Mouse (Mus musculus) liver, embryonic 14.5 days (tissue): Measurements from ENCODE around the gene Noc4l. TPM values are rescaled to one million over a fixed set of nuclear protein-coding genes. Genes with fewer than 3 reads are reported as not detected.

Experiments
- ATAC-seq: fragments of 200-750 bp; cut with Nextera tagmentation; 2 replicates; pipeline ENCODE4 v1.8.0; 2017; ENCODE audit warnings: moderate number of reproducible peaks, mild to moderate bottlenecking, moderate library complexity; ENCODE audit not compliant: insufficient read depth
- DNase-seq, 3 experiments: peaks; one replicate each; pipeline ENCODE4 v3.0.0-alpha.2; 2012 to 2013; ENCODE audit warnings: low read depth in 3 of 3, low spot score in 3 of 3
- H3K27ac ChIP-seq: fragments of 300-500 bp; sonication (generic); 2 replicates; pipeline ENCODE4 v1.5.1; 2014; ENCODE audit warnings: moderate library complexity, mild to moderate bottlenecking, control low read depth, inconsistent platforms
- H3K27me3 ChIP-seq: fragments of 300-500 bp; sonication (generic); 2 replicates; pipeline ENCODE4 v1.6.1; 2014; ENCODE audit warnings: mild to moderate bottlenecking, low read length, moderate library complexity; ENCODE audit not compliant: control insufficient read depth, insufficient read depth
- H3K36me3 ChIP-seq: fragments of 300-500 bp; sonication (generic); replicated peaks from 2 replicates; pipeline ENCODE4 v1.6.1; 2014; ENCODE audit warnings: low read depth; ENCODE audit not compliant: control insufficient read depth, insufficient read depth
- H3K4me1 ChIP-seq, 2 experiments: fragments of 200-500 bp in 1 of 2; fragments of 300-500 bp in 1 of 2; sonication (generic) in 1 of 2; replicated peaks; 2 replicates each; pipeline ENCODE4 v1.6.1; 2012 to 2014; ENCODE audit warnings: antibody characterized with exemption in 1 of 2, inconsistent platforms in 1 of 2, low read length in 1 of 2; ENCODE audit not compliant: control insufficient read depth in 2 of 2, insufficient read depth in 2 of 2
- H3K4me2 ChIP-seq: fragments of 300-500 bp; sonication (generic); 2 replicates; pipeline ENCODE4 v1.6.1; 2014; ENCODE audit warnings: low read depth, mild to moderate bottlenecking, control low read depth, moderate library complexity
- H3K4me3 ChIP-seq, 2 experiments: fragments of 200-500 bp in 1 of 2; fragments of 300-500 bp in 1 of 2; sonication (generic) in 1 of 2; 2 replicates each; pipeline ENCODE4 v1.5.1; 2012 to 2014; ENCODE audit warnings: low read depth in 2 of 2, low read length in 2 of 2, mild to moderate bottlenecking in 2 of 2, control low read depth in 1 of 2, inconsistent platforms in 1 of 2, moderate library complexity in 1 of 2; ENCODE audit not compliant: insufficient read depth in 1 of 2
- H3K9ac ChIP-seq: fragments of 300-500 bp; sonication (generic); replicated peaks from 2 replicates; pipeline ENCODE4 v1.6.1; 2014; ENCODE audit warnings: mild to moderate bottlenecking, control low read depth, moderate library complexity
- H3K9me3 ChIP-seq: fragments of 300-500 bp; sonication (generic); 2 replicates; pipeline ENCODE4 v1.6.1; 2016; ENCODE audit warnings: low read length, mixed read lengths; ENCODE audit not compliant: control insufficient read depth
- CTCF ChIP-seq: IDR thresholded peaks from 2 replicates; pipeline ENCODE4 v1.5.1; 2016; ENCODE audit warnings: antibody characterized with exemption, low read depth, control low read depth
- EP300 ChIP-seq: IDR thresholded peaks from 2 replicates; pipeline ENCODE4 v1.6.1; 2016; ENCODE audit warnings: antibody characterized with exemption, low read depth
- WGBS: fragments of 180-500 bp; shearing (Covaris S2); extraction: QIAGEN DNeasy Blood & Tissue Kit; methylation state at CpG from one replicate; pipeline ENCODE4 v1.1.7; 2014; ENCODE audit not compliant: insufficient replicate concordance; 5-methylcytosine and 5-hydroxymethylcytosine counted together
- polyA plus RNA-seq, 2 experiments: library from polyadenylated mRNA; depleted of rRNA in 1 of 2; stranded (reverse) in 1 of 2; unstranded in 1 of 2; fragments of >200 nt; fragmentation: Nextera tagmentation in 1 of 2; extraction: Ambion mirVana in 1 of 2; gene quantifications; 2 replicates each; pipeline versions ENCODE4 v1.2.1 to v1.2.3; 2012 to 2014

Gene Noc4l
- polyA plus RNA-seq, 2 experiments: 36.9 to 56.0 TPM

DNA sequence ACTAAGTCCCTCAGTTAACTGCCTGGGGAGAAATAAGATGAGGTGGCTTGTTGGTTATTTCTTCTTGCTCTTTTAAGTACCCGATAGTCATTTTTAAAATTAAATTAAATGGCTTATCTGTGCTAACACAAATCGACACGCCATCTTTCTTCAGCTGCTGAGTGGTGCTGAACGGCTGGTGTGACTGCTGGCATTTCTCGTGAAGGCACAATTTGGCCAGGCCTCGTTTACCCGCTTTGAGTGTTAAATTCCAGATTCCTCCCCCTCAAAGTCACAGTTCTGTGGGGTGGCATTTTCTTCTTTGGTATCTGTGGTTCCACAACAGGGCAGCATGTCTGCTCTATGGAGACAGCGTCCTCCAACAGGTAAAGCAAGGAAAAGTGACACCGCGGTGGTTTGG lies 25.9 kb downstream of the Noc4l start:
- no peak for TF ChIP-seq CTCF
- TF ChIP-seq EP300: no peak
- ATAC-seq (no peak), DNase-seq (no peak)
- Histone ChIP-seq H3K4me2 (no peak overlapping the region), H3K4me3 (no peak overlapping the region), H3K36me3 (no peaks in the 10 kb centered on the region), H3K27me3 (no peaks in the 10 kb centered on the region; the same call in 1 of the 2 replicates), H3K4me1 (no peaks in the 10 kb centered on the region), H3K9me3 (no peaks in the 10 kb centered on the region), H3K27ac (no peak overlapping the region), H3K9ac (no peak overlapping the region)
- 62% methylated on average over 10 of the region's 10 CpGs for WGBS

DNA sequence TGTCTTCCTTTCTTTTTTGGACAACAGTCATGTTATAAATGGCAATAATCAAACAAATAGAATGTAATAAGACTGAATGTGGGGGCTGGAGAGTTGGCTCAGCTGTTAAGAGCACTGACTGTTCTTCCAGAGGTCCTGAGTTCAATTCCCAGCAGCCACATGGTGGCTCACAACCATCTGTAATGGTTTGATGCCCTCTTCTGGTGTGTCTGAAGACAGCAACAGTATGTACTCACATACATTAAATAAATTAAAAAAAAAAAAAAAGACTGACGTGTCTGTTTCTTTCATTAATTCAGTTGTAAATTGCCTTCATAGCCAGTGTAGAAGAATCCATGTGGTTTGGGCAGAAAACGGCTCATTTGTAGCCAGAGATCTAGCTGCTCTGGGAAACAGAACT lies 28.9 kb downstream of the Noc4l start:
- no peak overlapping the region for H3K4me2 ChIP-seq
- TF ChIP-seq EP300 (no peak), CTCF (no peak)
- no peaks in the 10 kb centered on the region; the same call in 1 of the 2 replicates for H3K27me3 ChIP-seq
- ATAC-seq: no peak
- no peaks in the 10 kb centered on the region for H3K36me3 ChIP-seq
- DNase-seq: no peak
- no peaks in the 10 kb centered on the region for H3K9me3 ChIP-seq
- H3K27ac ChIP-seq: no peak overlapping the region
- 49% methylated on average over 2 of the region's 2 CpGs for WGBS
- H3K4me1 ChIP-seq: no peaks in the 10 kb centered on the region
- no peak overlapping the region for H3K9ac ChIP-seq
- no peak overlapping the region for H3K4me3 ChIP-seq

DNA sequence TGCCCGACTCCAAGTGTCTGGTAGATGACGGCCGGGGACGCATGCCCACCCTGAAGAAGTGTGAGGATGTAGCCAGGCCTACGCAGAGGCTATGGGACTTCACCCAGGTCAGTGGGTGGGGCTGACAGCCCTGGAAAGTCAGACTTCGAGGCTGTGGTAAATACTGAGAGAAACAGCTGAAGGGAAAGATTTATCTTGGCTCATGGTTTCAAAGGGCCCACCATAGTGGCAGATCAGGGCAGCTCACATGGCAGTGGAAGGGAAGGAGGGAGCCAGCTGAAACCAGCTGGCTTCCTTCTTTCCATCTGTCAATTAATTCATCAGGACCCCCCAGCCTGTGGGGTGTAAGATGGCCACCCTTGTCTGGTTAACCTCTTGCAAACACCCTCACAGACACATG lies 34.0 kb downstream of the Noc4l start:
- TF ChIP-seq EP300: no peak
- TF ChIP-seq CTCF: no peak
- Histone ChIP-seq H3K4me3 (no peak overlapping the region), H3K4me1 (no peaks in the 10 kb centered on the region), H3K36me3 (no peaks in the 10 kb centered on the region), H3K4me2 (no peak overlapping the region), H3K9ac (no peak overlapping the region), H3K27ac (no peak overlapping the region), H3K9me3 (no peaks in the 10 kb centered on the region), H3K27me3 (no peaks in the 10 kb centered on the region)
- DNase-seq (no peak), ATAC-seq (no peak)
- WGBS: 61% methylated on average over 6 of the region's 6 CpGs

DNA sequence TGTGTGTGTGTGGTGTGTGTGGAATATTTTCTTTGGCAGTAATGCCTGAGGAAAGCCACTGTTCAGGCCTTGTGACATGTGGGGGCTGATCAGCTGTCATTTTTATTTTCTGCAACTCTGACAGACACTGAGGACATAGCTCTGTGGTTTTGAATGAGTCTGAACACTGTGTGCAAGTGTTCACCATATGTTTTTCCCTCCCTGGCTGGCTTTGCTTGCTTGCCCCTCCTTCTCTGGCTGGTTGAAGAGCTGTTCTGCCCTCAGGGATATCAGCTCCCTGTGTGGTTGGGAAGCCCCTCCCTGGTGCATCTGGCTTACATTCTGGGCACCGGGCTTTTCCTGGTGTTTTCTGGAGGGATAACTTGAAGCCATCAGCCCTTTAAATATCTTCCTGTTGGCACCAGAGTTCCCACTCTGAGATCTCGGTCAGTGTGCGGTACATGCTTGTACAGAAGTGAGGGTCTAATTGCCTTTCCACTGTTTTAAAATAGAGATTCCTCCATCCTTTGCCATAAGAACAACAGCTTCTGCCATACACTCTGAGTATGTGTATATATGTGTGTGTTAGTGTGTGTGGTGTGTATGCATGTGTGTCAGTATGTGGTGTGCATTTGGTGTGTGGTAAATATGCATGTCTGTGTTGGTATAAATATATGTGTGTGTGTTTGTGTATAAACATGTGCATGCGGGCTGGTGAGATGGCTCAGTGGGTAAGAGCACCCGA lies 41.6 kb downstream of the Noc4l start:
- no peaks in the 10 kb centered on the region for H3K4me1 ChIP-seq
- TF ChIP-seq CTCF (no peak), EP300 (no peak)
- H3K9ac ChIP-seq: no peak overlapping the region
- H3K9me3 ChIP-seq: no peaks in the 10 kb centered on the region
- no peak overlapping the region for H3K27ac ChIP-seq
- ATAC-seq (no peak), DNase-seq (no peak)
- 70% methylated on average over 5 of the region's 5 CpGs for WGBS
- H3K36me3 ChIP-seq: no peaks in the 10 kb centered on the region
- no peak overlapping the region for H3K4me2 ChIP-seq
- H3K4me3 ChIP-seq: no peak overlapping the region
- no peaks in the 10 kb centered on the region for H3K27me3 ChIP-seq

DNA sequence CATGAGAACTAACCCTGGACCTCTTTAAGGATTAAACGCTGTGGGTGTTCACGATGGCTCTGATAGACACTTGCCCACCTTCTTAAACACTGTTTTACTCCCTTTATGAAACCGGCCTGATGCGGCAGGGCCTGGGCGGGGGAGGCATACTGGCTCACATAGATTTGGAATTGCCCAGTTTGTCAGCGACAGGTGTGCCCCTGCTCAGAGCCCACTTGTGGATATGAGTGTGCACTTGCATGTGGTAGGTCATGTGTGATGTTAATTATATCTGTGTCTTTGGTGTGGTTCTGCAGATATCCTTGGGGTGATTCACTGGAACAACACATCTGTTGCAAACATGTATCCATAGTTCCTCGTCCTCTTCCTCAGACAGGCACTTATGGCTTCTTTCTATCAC lies 42.7 kb downstream of the Noc4l start:
- H3K4me3 ChIP-seq: no peak overlapping the region
- no peaks in the 10 kb centered on the region for H3K4me1 ChIP-seq
- H3K4me2 ChIP-seq: no peak overlapping the region
- ATAC-seq: no peak
- no peaks in the 10 kb centered on the region for H3K9me3 ChIP-seq
- no peaks in the 10 kb centered on the region for H3K36me3 ChIP-seq
- WGBS: 70% methylated on average over 7 of the region's 7 CpGs
- no peak overlapping the region for H3K27ac ChIP-seq
- TF ChIP-seq CTCF (no peak), EP300 (no peak)
- H3K27me3 ChIP-seq: no peaks in the 10 kb centered on the region
- DNase-seq: no peak
- H3K9ac ChIP-seq: no peak overlapping the region
